Mouse (Mus musculus): ENCODE results near the gene Atxn7l1.

DNA sequence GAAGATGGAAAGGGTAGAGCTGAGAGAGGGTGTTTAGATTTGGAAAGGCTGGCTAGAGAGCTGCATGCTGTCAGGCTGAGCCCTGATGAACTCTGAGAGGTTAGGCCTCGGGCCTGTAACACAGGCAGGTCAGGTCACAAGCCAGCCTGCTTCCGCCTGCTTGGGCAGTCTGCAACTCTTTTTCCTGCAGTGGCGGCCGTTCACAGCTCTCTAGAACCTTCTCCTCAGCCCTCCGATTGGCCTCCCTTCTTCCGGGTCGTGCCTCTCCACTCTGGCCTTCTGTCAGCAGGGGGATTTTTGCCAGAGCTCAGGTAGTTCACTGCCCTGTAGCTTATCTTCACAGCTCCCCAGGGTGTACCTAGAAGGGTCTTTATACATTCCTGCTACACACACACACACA is 26.7 kb downstream of the Atxn7l1 start:
- TF ChIP-seq CTCF (IDR thresholded peaks at IDR 0.05; ENCODE audit: insufficient read depth, low read depth, low read length) (no peak), POLR2A (IDR thresholded peaks at IDR 0.05; ENCODE audit: insufficient read depth, low read depth, low read length) (no peak)

All from olfactory bulb, adult 2 months (tissue).